In the genomic region with DNA sequence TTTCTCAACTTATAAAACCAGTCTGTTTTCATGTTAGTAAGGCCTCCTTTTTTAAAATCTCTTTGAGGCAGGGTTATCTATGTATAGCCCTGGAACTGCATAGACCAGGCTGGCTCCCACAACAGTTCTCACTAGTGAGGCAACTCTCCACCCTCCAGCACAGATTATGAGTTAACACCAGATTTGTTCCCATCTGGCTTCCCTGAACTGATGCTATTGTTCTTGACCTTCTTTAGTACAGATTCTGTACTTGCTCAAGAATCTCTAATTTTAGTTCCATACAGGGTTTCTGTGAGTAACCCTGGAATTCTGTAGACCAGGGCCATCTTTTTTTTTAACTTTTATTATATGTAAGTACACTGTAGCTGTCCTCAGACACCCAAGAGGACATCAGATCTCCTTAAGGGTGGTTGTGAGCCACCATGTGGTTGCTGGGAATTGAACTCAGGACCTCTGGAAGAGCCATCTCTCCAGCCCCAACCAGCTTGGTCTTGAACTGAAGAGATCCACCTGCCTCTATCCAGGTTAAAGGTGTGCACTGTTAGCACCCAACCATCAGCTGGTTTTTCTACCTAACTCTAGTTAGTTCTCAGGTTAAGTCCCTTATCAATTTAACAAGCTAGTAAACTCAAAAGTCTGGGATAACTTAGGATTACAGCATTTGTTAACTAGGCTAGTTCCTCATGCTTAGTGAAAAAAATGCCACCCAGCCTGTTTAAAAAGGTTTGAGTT, we compare ENCODE assay signal across 12 mouse cellular contexts. TPM values are rescaled to one million over a fixed set of nuclear protein-coding genes. Genes with fewer than 3 reads are reported as not detected.
DNase-seq lines count a peak whose midpoint lies in the region; ATAC-seq and TF ChIP-seq lines count a peak whose summit lies in the region.
"Had no signal": no experiment of that assay in that cellular context is flagged by ENCODE, and none has a peak within 500 bp of the region (broad histone marks: within the 10 kb centered on the region; RNA-seq: fewer than 3 reads in every experiment).

No protein-coding gene starts in this region.

- no peak for TF ChIP-seq CTCF in gastrocnemius, adult 2 months (IDR thresholded peaks at IDR 0.05)

- peaks cover 29% of the 10 kb centered on the region for H3K4me1 ChIP-seq in neural tube, embryonic 13.5 days (replicated peaks)
- peaks cover 12% of the 10 kb centered on the region for H3K4me1 ChIP-seq in embryonic facial prominence, embryonic 15.5 days
- H3K4me1 ChIP-seq in neural tube, embryonic 15.5 days, result peaks cover 26% of the 10 kb centered on the region

- no peak for DNase-seq in gastrocnemius, adult 2 months
- no peak for DNase-seq in gastrocnemius, postnatal 14 days
- DNase-seq in neural tube, embryonic 10.5 days (ENCODE audit: extremely low spot score, low spot score), result no peak
- DNase-seq: gastrocnemius, postnatal 10 days; heart, postnatal 14 days had no signal

- H3K27ac ChIP-seq in gastrocnemius, adult 2 months, result peak overlapping the region; percentile 91
- H3K27ac ChIP-seq in neural tube, embryonic 13.5 days (replicated peaks), result no peak overlapping the region
- H3K27ac ChIP-seq in embryonic facial prominence, embryonic 15.5 days (replicated peaks), result 0 out of 2 replicates have a peak overlapping the region, but pooled peaks have one; percentile 25
- 0 out of 2 replicates have a peak overlapping the region, but pooled peaks have one; percentile 2 for H3K27ac ChIP-seq in neural tube, embryonic 15.5 days (replicated peaks)
- H3K27ac ChIP-seq: embryonic facial prominence, embryonic 13.5 days; kidney, postnatal 0 days had no signal

- intact Hi-C loops in gastrocnemius, adult 2 months (cut with DNase I), result no loop called here
- intact Hi-C loops in gastrocnemius, postnatal 14 days (cut with DNase I; ENCODE audit: low total_unique reads), result loop anchor here (2.0 kb wide), 1 partner anchor 35 kb away; no protein-coding TSS in a partner anchor

- no peak for ATAC-seq in neural tube, embryonic 13.5 days (ENCODE audit: low read depth)
- no peak for ATAC-seq in embryonic facial prominence, embryonic 15.5 days (ENCODE audit: insufficient number of reproducible peaks, low FRiP score, low TSS enrichment, low read depth)
- ATAC-seq in neural tube, embryonic 15.5 days (ENCODE audit: low FRiP score), result no peak
- no peak for ATAC-seq in frontal cortex, adult (ENCODE audit: low TSS enrichment)
- ATAC-seq in erythroblast, adult 5-6 weeks (replicated peaks; ENCODE audit: low FRiP score, poor library complexity, severe bottlenecking), result no peak

- H3K9ac ChIP-seq in neural tube, embryonic 13.5 days, result no peak overlapping the region
- H3K9ac ChIP-seq in embryonic facial prominence, embryonic 15.5 days, result no peak overlapping the region
- no peak overlapping the region for H3K9ac ChIP-seq in neural tube, embryonic 15.5 days (replicated peaks)
- H3K9ac ChIP-seq: embryonic facial prominence, embryonic 13.5 days had no signal

- H3K36me3 ChIP-seq in neural tube, embryonic 13.5 days, result peaks cover 19% of the 10 kb centered on the region
- peaks cover 16% of the 10 kb centered on the region for H3K36me3 ChIP-seq in embryonic facial prominence, embryonic 15.5 days
- H3K36me3 ChIP-seq in neural tube, embryonic 15.5 days, result 0 out of 2 replicates have a peak, but pooled peaks cover 3% of the 10 kb centered on the region

- peak overlapping the region; percentile 88 for H3K4me2 ChIP-seq in neural tube, embryonic 13.5 days
- no peak overlapping the region for H3K4me2 ChIP-seq in embryonic facial prominence, embryonic 15.5 days (replicated peaks)
- peak overlapping the region; percentile 91 for H3K4me2 ChIP-seq in neural tube, embryonic 15.5 days

- H3K27me3 ChIP-seq in neural tube, embryonic 13.5 days, result no peaks in the 10 kb centered on the region
- H3K27me3 ChIP-seq in embryonic facial prominence, embryonic 15.5 days, result no peaks in the 10 kb centered on the region
- H3K27me3 ChIP-seq in neural tube, embryonic 15.5 days (replicated peaks), result no peaks in the 10 kb centered on the region
- H3K27me3 ChIP-seq: embryonic facial prominence, embryonic 13.5 days had no signal

- no peaks in the 10 kb centered on the region for H3K9me3 ChIP-seq in neural tube, embryonic 13.5 days
- no peaks in the 10 kb centered on the region for H3K9me3 ChIP-seq in embryonic facial prominence, embryonic 15.5 days (replicated peaks)
- H3K9me3 ChIP-seq in neural tube, embryonic 15.5 days (replicated peaks), result no peaks in the 10 kb centered on the region
- H3K9me3 ChIP-seq: embryonic facial prominence, embryonic 13.5 days had no signal

- no peak overlapping the region for H3K4me3 ChIP-seq in gastrocnemius, adult 2 months
- H3K4me3 ChIP-seq in neural tube, embryonic 13.5 days, result peak overlapping the region; percentile 84; the same call in 1 of the 2 replicates
- H3K4me3 ChIP-seq in embryonic facial prominence, embryonic 15.5 days (replicated peaks), result no peak overlapping the region
- 0 out of 2 replicates have a peak overlapping the region, but pooled peaks have one; percentile 0 for H3K4me3 ChIP-seq in neural tube, embryonic 15.5 days (replicated peaks)

RNA-seq across cellular contexts. Expression of a gene that starts 28.3 kb away (rescaled TPM):
- 10 to 100 TPM in 1 of 2 experiments, 1 to 10 TPM in 1; 9.0 to 10.5 TPM for total RNA-seq in gastrocnemius, adult 2 months (2021)
- 1 to 10 TPM; 6.1 to 6.4 TPM for total RNA-seq in gastrocnemius, postnatal 14 days (2021)
- polyA plus RNA-seq in neural tube, embryonic 13.5 days (2015; fragmentation: Nextera tagmentation; extraction: Ambion mirVana), result 18.4 and 20.7 TPM in 2 replicates
- 12.8 and 14.1 TPM in 2 replicates for polyA plus RNA-seq in embryonic facial prominence, embryonic 15.5 days (2015; fragmentation: Nextera tagmentation; extraction: Ambion mirVana)
- polyA plus RNA-seq in neural tube, embryonic 15.5 days (2015; fragmentation: Nextera tagmentation; extraction: Ambion mirVana), result 19.9 and 21.4 TPM in 2 replicates
- total RNA-seq in erythroblast, adult 5-6 weeks (2015; ENCODE audit: low replicate concordance), result 46.2 and 62.8 TPM in 2 replicates
- total RNA-seq in erythroblast, adult 5-6 weeks (2017; ENCODE audit: low replicate concordance), result 79.1 and 99.0 TPM in 2 replicates

RNA-seq across cellular contexts. Expression of a gene that starts 37.2 kb away (rescaled TPM):
- total RNA-seq in gastrocnemius, adult 2 months (2021), result 10 to 100 TPM; 59.4 to 65.0 TPM
- 10 to 100 TPM; 43.7 to 56.5 TPM for total RNA-seq in gastrocnemius, postnatal 14 days (2021)
- polyA plus RNA-seq in neural tube, embryonic 13.5 days (2015; fragmentation: Nextera tagmentation; extraction: Ambion mirVana), result 76.1 and 85.3 TPM in 2 replicates
- 83.1 and 86.0 TPM in 2 replicates for polyA plus RNA-seq in embryonic facial prominence, embryonic 15.5 days (2015; fragmentation: Nextera tagmentation; extraction: Ambion mirVana)
- 66.7 and 73.3 TPM in 2 replicates for polyA plus RNA-seq in neural tube, embryonic 15.5 days (2015; fragmentation: Nextera tagmentation; extraction: Ambion mirVana)
- total RNA-seq in erythroblast, adult 5-6 weeks (2015; ENCODE audit: low replicate concordance), result 50.6 and 51.7 TPM in 2 replicates
- 36.5 and 38.8 TPM in 2 replicates for total RNA-seq in erythroblast, adult 5-6 weeks (2017; ENCODE audit: low replicate concordance)

Comparison
In these comparisons a context has a peak if more than half of its experiments do, and no peak if none do; other contexts are left out.
1. H3K4me3 ChIP-seq: peak in neural tube, embryonic 13.5 days (single experiment) and neural tube, embryonic 15.5 days (single experiment); none in gastrocnemius, adult 2 months (single experiment) and embryonic facial prominence, embryonic 15.5 days (single experiment).
2. RNA of a gene that starts 28.3 kb away (total RNA-seq): 46.2 to 99.0 TPM in erythroblast, adult 5-6 weeks; 9.0 to 10.5 TPM in gastrocnemius, adult 2 months and 6.1 to 6.4 TPM in gastrocnemius, postnatal 14 days; every median in the first group is over 4 times any median in the second.